Mouse (Mus musculus) kidney, embryonic 15.5 days (tissue): ENCODE data around the gene Stxbp4. TPM values are rescaled to one million over a fixed set of nuclear protein-coding genes. Genes with fewer than 3 reads are reported as not detected.

Experiments
- ATAC-seq: fragments of 200-750 bp; cut with Nextera tagmentation; replicated peaks from 2 replicates; pipeline ENCODE4 v1.8.0; 2017; ENCODE audit warnings: moderate TSS enrichment; ENCODE audit not compliant: low FRiP score
- H3K27ac ChIP-seq: fragments of 300-500 bp; sonication (generic); 2 replicates; pipeline ENCODE4 v1.5.1; 2015; ENCODE audit warnings: mild to moderate bottlenecking, inconsistent platforms
- H3K27me3 ChIP-seq: fragments of 300-500 bp; sonication (generic); 2 replicates; pipeline ENCODE4 v1.6.1; 2015; ENCODE audit warnings: inconsistent platforms
- H3K36me3 ChIP-seq: fragments of 300-500 bp; sonication (generic); 2 replicates; pipeline ENCODE4 v1.6.1; 2015; ENCODE audit warnings: inconsistent platforms
- H3K4me1 ChIP-seq: fragments of 300-500 bp; sonication (generic); 2 replicates; pipeline ENCODE4 v1.6.1; 2015; ENCODE audit warnings: inconsistent platforms
- H3K4me2 ChIP-seq: fragments of 300-500 bp; sonication (generic); 2 replicates; pipeline ENCODE4 v1.6.1; 2015; ENCODE audit warnings: moderate library complexity, mild to moderate bottlenecking, inconsistent platforms
- H3K4me3 ChIP-seq: fragments of 300-500 bp; sonication (generic); replicated peaks from 2 replicates; pipeline ENCODE4 v1.5.1; 2015; ENCODE audit warnings: mild to moderate bottlenecking, inconsistent platforms
- H3K9ac ChIP-seq: fragments of 300-500 bp; sonication (generic); 2 replicates; pipeline ENCODE4 v1.6.1; 2015; ENCODE audit warnings: mild to moderate bottlenecking, inconsistent platforms
- H3K9me3 ChIP-seq: fragments of 300-500 bp; sonication (generic); replicated peaks from 2 replicates; pipeline ENCODE4 v1.6.1; 2016; ENCODE audit warnings: inconsistent platforms
- WGBS: fragments of 180-500 bp; shearing (Covaris S2); methylation state at CpG from one replicate; pipeline ENCODE4 v1.1.7; 2015; ENCODE audit warnings: mixed read lengths; 5-methylcytosine and 5-hydroxymethylcytosine counted together
- polyA plus RNA-seq: library from polyadenylated mRNA; unstranded; fragments of >200 nt; fragmentation: Nextera tagmentation; extraction: Ambion mirVana; gene quantifications from 2 replicates; pipeline ENCODE4 v1.2.1, GENCODE M21; 2015

The Stxbp4 gene
- polyA plus RNA-seq, 1 experiment from 2014 or later, result 28.0 TPM

DNA sequence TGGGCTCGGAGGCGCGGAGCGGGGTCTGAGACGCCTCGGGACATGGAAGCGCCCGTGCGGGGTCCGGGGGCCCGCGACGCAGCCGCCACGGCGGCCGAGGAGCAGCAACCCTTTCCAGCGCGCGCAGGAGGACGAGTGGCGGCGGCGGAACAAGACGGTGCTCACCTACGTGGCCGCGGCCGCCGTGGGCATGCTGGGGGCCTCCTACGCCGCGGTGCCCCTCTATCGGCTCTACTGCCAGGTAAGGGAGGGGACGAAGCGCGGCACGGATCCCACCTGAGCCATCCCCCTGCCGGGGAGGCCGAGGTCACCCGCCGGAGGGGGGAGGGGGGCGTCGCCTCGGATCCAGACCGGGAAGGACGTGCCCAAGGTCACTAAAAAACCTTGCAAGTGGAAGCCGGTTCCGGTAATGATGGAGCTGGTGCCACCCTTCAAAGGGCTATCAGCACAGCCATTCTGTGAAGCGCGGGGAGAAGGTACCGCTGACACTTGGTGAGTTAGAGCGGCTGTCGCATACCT is 487 bp upstream of the Stxbp4 start:
- Histone ChIP-seq H3K36me3 (peaks cover 24% of the 10 kb centered on the region), H3K9ac (peak overlapping the region; percentile 92), H3K4me3 (peak overlapping the region; percentile 86), H3K27ac (peak overlapping the region; percentile 95), H3K4me1 (peaks cover 20% of the 10 kb centered on the region), H3K4me2 (peak overlapping the region; percentile 65), H3K9me3 (no peaks in the 10 kb centered on the region), H3K27me3 (no peaks in the 10 kb centered on the region)
- ATAC-seq, result peak; percentile 44
- WGBS, result under 1% methylated on average over 54 of the region's 54 CpGs

GRCm38 (mm10) chr11:90634661-90635060 is 3.2 kb downstream of the Stxbp4 start:
- Histone ChIP-seq H3K4me3 (no peak overlapping the region), H3K4me1 (peaks cover 16% of the 10 kb centered on the region), H3K9ac (no peak overlapping the region), H3K4me2 (no peak overlapping the region), H3K27ac (no peak overlapping the region), H3K27me3 (no peaks in the 10 kb centered on the region), H3K9me3 (no peaks in the 10 kb centered on the region), H3K36me3 (0 out of 2 replicates have a peak, but pooled peaks cover 7% of the 10 kb centered on the region)
- no peak for ATAC-seq
- 76% methylated on average over 3 of the region's 3 CpGs for WGBS

DNA sequence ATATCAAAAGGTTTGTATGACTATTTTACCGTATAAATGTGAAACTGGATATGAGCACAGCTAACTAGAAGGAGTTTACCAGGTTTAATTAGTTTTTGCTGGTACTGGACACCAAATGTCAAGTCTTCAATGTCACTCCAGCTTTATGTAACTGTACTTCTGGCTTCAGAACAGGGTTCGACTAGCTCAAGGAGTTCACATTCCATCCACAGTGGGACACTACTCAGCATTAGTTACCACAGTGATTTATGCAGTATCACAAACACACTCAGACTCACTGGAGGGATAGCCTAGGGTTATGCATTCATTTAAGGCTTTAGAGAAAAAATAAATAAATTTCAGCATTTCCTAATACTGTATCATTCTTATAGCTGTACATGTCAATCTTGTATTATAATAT is 5.4 kb downstream of the Stxbp4 start:
- Histone ChIP-seq H3K4me3 (no peak overlapping the region), H3K27ac (no peak overlapping the region), H3K4me2 (no peak overlapping the region), H3K27me3 (no peaks in the 10 kb centered on the region), H3K36me3 (0 out of 2 replicates have a peak, but pooled peaks cover 7% of the 10 kb centered on the region), H3K9ac (no peak overlapping the region), H3K9me3 (no peaks in the 10 kb centered on the region), H3K4me1 (peaks cover 12% of the 10 kb centered on the region)
- no peak for ATAC-seq
- 79% methylated on average over 2 of the region's 2 CpGs for WGBS

GRCm38 (mm10) chr11:90627751-90628150 is 10.1 kb downstream of the Stxbp4 start:
- H3K4me1 ChIP-seq, result no peaks in the 10 kb centered on the region
- no peak overlapping the region for H3K4me2 ChIP-seq
- H3K9ac ChIP-seq, result no peak overlapping the region
- no peak overlapping the region for H3K27ac ChIP-seq
- WGBS, result 68% methylated on average over 1 of the region's 1 CpGs
- no peak for ATAC-seq
- no peaks in the 10 kb centered on the region for H3K9me3 ChIP-seq
- H3K27me3 ChIP-seq, result no peaks in the 10 kb centered on the region
- no peak overlapping the region for H3K4me3 ChIP-seq
- 0 out of 2 replicates have a peak, but pooled peaks cover 7% of the 10 kb centered on the region for H3K36me3 ChIP-seq

DNA sequence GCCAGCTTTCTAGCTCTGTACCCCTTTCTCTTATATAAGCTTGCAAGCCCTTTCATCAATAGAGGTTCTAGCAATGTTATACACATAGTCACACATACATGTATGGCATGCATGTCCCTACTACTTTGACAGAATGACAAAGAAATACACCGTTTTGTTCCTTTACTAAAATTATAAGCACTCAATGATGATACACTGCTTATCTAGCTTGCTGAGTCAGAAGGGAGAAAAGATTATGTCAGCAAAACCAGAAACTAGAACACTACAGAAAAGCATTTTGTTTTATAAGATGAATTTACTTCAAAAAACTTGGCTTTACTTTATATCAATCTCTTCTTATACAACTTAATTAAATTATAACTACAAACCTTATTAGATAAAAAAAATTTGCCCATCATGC is 12.7 kb downstream of the Stxbp4 start:
- H3K27ac ChIP-seq, result no peak overlapping the region
- H3K9me3 ChIP-seq, result no peaks in the 10 kb centered on the region
- H3K9ac ChIP-seq, result no peak overlapping the region
- H3K4me3 ChIP-seq, result no peak overlapping the region
- H3K4me2 ChIP-seq, result no peak overlapping the region
- no peaks in the 10 kb centered on the region for H3K27me3 ChIP-seq
- peaks cover 2% of the 10 kb centered on the region; the same call in 1 of the 2 replicates for H3K4me1 ChIP-seq
- 0 out of 2 replicates have a peak, but pooled peaks cover 5% of the 10 kb centered on the region for H3K36me3 ChIP-seq
- no peak for ATAC-seq
- 85% methylated on average over 1 of the region's 1 CpGs for WGBS

GRCm38 (mm10) chr11:90623477-90623876 is 14.4 kb downstream of the Stxbp4 start:
- Histone ChIP-seq H3K4me2 (no peak overlapping the region), H3K4me1 (peaks cover 2% of the 10 kb centered on the region; the same call in 1 of the 2 replicates), H3K4me3 (no peak overlapping the region), H3K9me3 (no peaks in the 10 kb centered on the region), H3K9ac (no peak overlapping the region), H3K27ac (no peak overlapping the region), H3K36me3 (peaks cover 7% of the 10 kb centered on the region), H3K27me3 (no peaks in the 10 kb centered on the region)
- 54% methylated on average over 6 of the region's 6 CpGs for WGBS
- ATAC-seq, result no peak

DNA sequence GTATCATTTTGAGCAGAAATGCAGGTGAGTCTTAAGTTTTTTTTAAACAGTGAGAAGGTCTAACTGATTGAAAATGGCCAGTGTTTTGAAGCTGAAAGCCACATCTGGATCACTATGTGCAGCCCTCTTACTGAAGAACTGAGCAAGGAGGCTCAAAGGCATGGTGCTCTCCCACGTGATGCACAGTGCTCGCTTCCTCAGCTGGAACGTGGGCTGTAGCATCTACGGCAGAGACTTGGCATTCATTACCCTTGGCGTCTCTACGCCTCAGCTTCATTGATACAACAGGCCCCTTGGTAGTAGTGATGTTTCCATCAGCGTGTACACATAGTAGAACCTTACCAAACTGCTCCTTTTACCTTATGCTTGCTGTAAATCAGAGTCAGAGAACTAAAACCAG is 15.4 kb downstream of the Stxbp4 start:
- Histone ChIP-seq H3K9ac (no peak overlapping the region), H3K36me3 (peaks cover 15% of the 10 kb centered on the region), H3K4me3 (no peak overlapping the region), H3K4me2 (no peak overlapping the region), H3K27me3 (no peaks in the 10 kb centered on the region), H3K27ac (no peak overlapping the region), H3K9me3 (no peaks in the 10 kb centered on the region), H3K4me1 (peaks cover 2% of the 10 kb centered on the region; the same call in 1 of the 2 replicates)
- no peak for ATAC-seq
- 82% methylated on average over 7 of the region's 7 CpGs for WGBS

DNA sequence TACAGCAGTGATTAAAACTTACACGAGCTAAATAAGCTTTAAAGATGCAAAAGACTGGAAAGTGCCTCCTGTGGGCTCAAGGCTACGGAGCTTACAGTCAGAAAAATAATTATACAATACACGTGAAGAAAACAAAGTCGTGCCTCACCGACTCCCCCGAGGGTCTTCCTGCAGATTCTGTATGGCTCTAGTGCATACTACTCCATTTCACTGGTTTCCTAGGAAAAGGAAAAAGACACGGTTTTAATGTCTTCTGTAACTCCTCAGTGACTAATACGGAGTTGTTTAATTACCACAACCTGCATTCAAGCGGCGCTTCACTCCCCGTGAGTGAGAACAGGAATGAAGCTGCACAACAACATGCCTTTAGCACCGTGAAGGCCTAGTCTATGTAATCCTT is 15.8 kb downstream of the Stxbp4 start:
- no peak overlapping the region for H3K27ac ChIP-seq
- 73% methylated on average over 12 of the region's 12 CpGs for WGBS
- H3K36me3 ChIP-seq, result peaks cover 15% of the 10 kb centered on the region
- peaks cover 2% of the 10 kb centered on the region; the same call in 1 of the 2 replicates for H3K4me1 ChIP-seq
- no peak overlapping the region for H3K4me3 ChIP-seq
- H3K4me2 ChIP-seq, result no peak overlapping the region
- no peaks in the 10 kb centered on the region for H3K9me3 ChIP-seq
- H3K9ac ChIP-seq, result no peak overlapping the region
- no peaks in the 10 kb centered on the region for H3K27me3 ChIP-seq
- ATAC-seq, result no peak

DNA sequence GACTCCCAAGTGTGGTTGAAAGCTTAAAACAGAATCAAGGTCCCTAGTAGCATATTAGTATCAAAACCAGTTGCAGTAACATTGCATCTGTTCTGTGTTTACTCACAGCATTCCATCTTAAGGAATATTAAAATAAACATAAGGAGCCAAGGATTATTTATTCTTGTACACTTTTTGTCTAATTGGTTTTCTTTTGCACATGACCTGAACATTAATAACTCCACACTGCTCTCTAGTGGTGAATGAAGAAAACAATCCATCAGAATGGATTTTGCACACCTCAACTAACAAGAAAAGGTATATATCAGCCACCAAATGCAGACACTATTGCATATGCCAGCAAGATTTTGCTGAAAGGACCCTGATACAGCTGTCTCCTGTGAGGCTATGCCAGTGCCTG is 21.5 kb downstream of the Stxbp4 start:
- Histone ChIP-seq H3K27ac (no peak overlapping the region), H3K4me3 (no peak overlapping the region), H3K4me2 (no peak overlapping the region), H3K9me3 (no peaks in the 10 kb centered on the region), H3K4me1 (no peaks in the 10 kb centered on the region), H3K27me3 (no peaks in the 10 kb centered on the region), H3K36me3 (peaks cover 37% of the 10 kb centered on the region), H3K9ac (no peak overlapping the region)
- ATAC-seq, result no peak

- no peak overlapping the region for H3K27ac ChIP-seq
- no peak for ATAC-seq
- H3K4me2 ChIP-seq, result no peak overlapping the region
These were observed 23.1 kb downstream of the Stxbp4 start for GRCm38 (mm10) chr11:90614743-90615142.

GRCm38 (mm10) chr11:90612118-90612517 is 25.8 kb downstream of the Stxbp4 start:
- Histone ChIP-seq H3K4me2 (no peak overlapping the region), H3K27ac (no peak overlapping the region), H3K27me3 (no peaks in the 10 kb centered on the region), H3K4me1 (no peaks in the 10 kb centered on the region), H3K9ac (no peak overlapping the region), H3K36me3 (peaks cover 38% of the 10 kb centered on the region), H3K9me3 (no peaks in the 10 kb centered on the region), H3K4me3 (no peak overlapping the region)
- ATAC-seq, result no peak

More at GRCm38 (mm10) chr11:90614743-90615142, 23.1 kb downstream of the Stxbp4 start:
- H3K27me3 ChIP-seq, result no peaks in the 10 kb centered on the region
- H3K4me1 ChIP-seq, result no peaks in the 10 kb centered on the region
- 82% methylated on average over 6 of the region's 6 CpGs for WGBS
- H3K36me3 ChIP-seq, result peaks cover 34% of the 10 kb centered on the region
- no peaks in the 10 kb centered on the region for H3K9me3 ChIP-seq
- no peak overlapping the region for H3K9ac ChIP-seq
- H3K4me3 ChIP-seq, result no peak overlapping the region

DNA sequence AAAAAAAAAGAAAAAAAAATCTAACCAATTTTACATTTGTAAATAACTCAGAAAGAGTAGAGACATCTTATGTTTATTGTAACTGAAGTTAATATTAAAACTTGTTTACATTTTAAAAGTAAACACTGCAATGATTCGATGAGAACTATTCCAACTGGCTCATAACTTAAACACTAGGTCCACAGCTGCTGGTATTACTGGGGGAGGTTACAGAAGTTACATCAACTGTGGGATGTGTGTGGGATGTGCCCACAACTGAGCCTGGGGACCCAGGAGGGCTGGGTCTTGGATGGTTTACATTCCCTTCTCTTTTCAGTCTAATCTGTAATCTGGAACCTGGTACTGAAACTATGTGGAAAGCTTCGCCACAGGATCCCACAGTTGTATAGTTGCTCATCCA is 34.8 kb downstream of the Stxbp4 start:
- H3K4me2 ChIP-seq, result no peak overlapping the region
- no peaks in the 10 kb centered on the region for H3K4me1 ChIP-seq
- ATAC-seq, result no peak
- no peaks in the 10 kb centered on the region for H3K27me3 ChIP-seq
- no peaks in the 10 kb centered on the region for H3K9me3 ChIP-seq
- H3K9ac ChIP-seq, result no peak overlapping the region
- H3K4me3 ChIP-seq, result no peak overlapping the region
- WGBS, result 90% methylated on average over 2 of the region's 2 CpGs
- H3K27ac ChIP-seq, result no peak overlapping the region
- H3K36me3 ChIP-seq, result peaks cover 45% of the 10 kb centered on the region

- H3K27ac ChIP-seq, result no peak overlapping the region
- 83% methylated on average over 1 of the region's 1 CpGs for WGBS
- H3K36me3 ChIP-seq, result peaks cover 53% of the 10 kb centered on the region
- no peak overlapping the region for H3K4me2 ChIP-seq
- H3K9me3 ChIP-seq, result no peaks in the 10 kb centered on the region
- no peaks in the 10 kb centered on the region for H3K27me3 ChIP-seq
- no peaks in the 10 kb centered on the region for H3K4me1 ChIP-seq
- ATAC-seq, result no peak
- H3K4me3 ChIP-seq, result no peak overlapping the region
- no peak overlapping the region for H3K9ac ChIP-seq
These were observed 42.1 kb downstream of the Stxbp4 start for GRCm38 (mm10) chr11:90595826-90596225.
